Mouse (Mus musculus) intestine, postnatal 0 days (tissue): Measurements from ENCODE around the gene Hibadh. TPM values are rescaled to one million over a fixed set of nuclear protein-coding genes. Genes with fewer than 3 reads are reported as not detected.

ENCODE experiments used
- ATAC-seq: fragments of 200-750 bp; cut with Nextera tagmentation; 2 replicates; pipeline ENCODE4 v1.8.0; 2017; ENCODE audit warnings: mild to moderate bottlenecking, moderate TSS enrichment, moderate library complexity
- H3K27ac ChIP-seq: fragments of 300-500 bp; sonication (generic); 2 replicates; pipeline ENCODE4 v1.5.1; 2014; ENCODE audit warnings: mild to moderate bottlenecking, low read depth, low read length, moderate library complexity
- H3K27me3 ChIP-seq: fragments of 300-500 bp; sonication (generic); replicated peaks from 2 replicates; pipeline ENCODE4 v1.6.1; 2014; ENCODE audit warnings: low read length, mixed read lengths; ENCODE audit not compliant: control insufficient read depth, insufficient read depth
- H3K36me3 ChIP-seq: fragments of 300-500 bp; sonication (generic); 2 replicates; pipeline ENCODE4 v1.6.1; 2014; ENCODE audit warnings: mild to moderate bottlenecking, moderate library complexity; ENCODE audit not compliant: control insufficient read depth, insufficient read depth
- H3K4me1 ChIP-seq: fragments of 300-500 bp; sonication (generic); replicated peaks from 2 replicates; pipeline ENCODE4 v1.6.1; 2014; ENCODE audit warnings: antibody characterized with exemption, low read length, mixed read lengths; ENCODE audit not compliant: control insufficient read depth, insufficient read depth
- H3K4me2 ChIP-seq: fragments of 300-500 bp; sonication (generic); replicated peaks from 2 replicates; pipeline ENCODE4 v1.6.1; 2014; ENCODE audit warnings: low read depth, mild to moderate bottlenecking, moderate library complexity
- H3K4me3 ChIP-seq: fragments of 300-500 bp; sonication (generic); 2 replicates; pipeline ENCODE4 v1.5.1; 2014; ENCODE audit warnings: low read depth, low read length
- H3K9ac ChIP-seq: fragments of 300-500 bp; sonication (generic); 2 replicates; pipeline ENCODE4 v1.6.1; 2014; ENCODE audit warnings: mild to moderate bottlenecking, low read depth, low read length
- H3K9me3 ChIP-seq: fragments of 300-500 bp; sonication (generic); 2 replicates; pipeline ENCODE4 v1.6.1; 2016; ENCODE audit warnings: mixed run types; ENCODE audit not compliant: control insufficient read depth
- CTCF ChIP-seq: sonication (generic); IDR thresholded peaks from 2 replicates; pipeline ENCODE4 v1.5.1; 2016; ENCODE audit warnings: low read depth, mild to moderate bottlenecking, control low read depth, antibody characterized with exemption, moderate library complexity
- WGBS: fragments of 180-500 bp; shearing (Covaris S2); extraction: QIAGEN DNeasy Blood & Tissue Kit; methylation state at CpG from one replicate; pipeline ENCODE4 v1.1.7; 2014; 5-methylcytosine and 5-hydroxymethylcytosine counted together
- polyA plus RNA-seq: library from polyadenylated mRNA; unstranded; fragments of >200 nt; fragmentation: Nextera tagmentation; extraction: Ambion mirVana; gene quantifications from 2 replicates; pipeline ENCODE4 v1.2.1, GENCODE M21; 2015

Hibadh gene
- polyA plus RNA-seq, 1 experiment from 2014 or later, result 55.5 TPM

DNA sequence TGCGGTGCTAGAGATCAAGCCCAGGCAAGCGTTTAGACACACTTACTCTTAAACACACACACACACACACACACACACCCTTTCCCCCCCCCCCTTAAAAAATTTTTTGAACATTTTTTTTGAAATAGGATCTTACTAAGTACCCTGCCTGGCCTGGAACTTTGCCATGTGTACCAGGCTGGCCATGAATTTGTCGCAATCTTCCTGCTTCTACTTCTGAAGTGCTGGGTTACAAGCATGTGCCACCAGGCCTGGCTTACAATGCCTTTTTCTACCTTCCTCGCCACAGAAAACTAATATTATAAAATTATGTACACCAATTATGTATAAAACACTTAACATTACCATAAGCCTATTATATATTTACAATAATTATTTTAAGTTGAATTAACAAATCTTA, 59.1 kb downstream of the Hibadh start:
- Histone ChIP-seq H3K27me3 (no peaks in the 10 kb centered on the region), H3K36me3 (no peaks in the 10 kb centered on the region), H3K9me3 (no peaks in the 10 kb centered on the region), H3K27ac (no peak overlapping the region), H3K4me1 (no peaks in the 10 kb centered on the region), H3K9ac (no peak overlapping the region), H3K4me3 (no peak overlapping the region), H3K4me2 (no peak overlapping the region)
- WGBS, result 86% methylated on average over 4 of the region's 4 CpGs
- no peak for ATAC-seq
- TF ChIP-seq CTCF, result no peak

GRCm38 (mm10) chr6:52578322-52578721, 61.9 kb downstream of the Hibadh start:
- H3K4me3 ChIP-seq, result no peak overlapping the region
- WGBS, result 77% methylated on average over 2 of the region's 2 CpGs
- H3K4me2 ChIP-seq, result no peak overlapping the region
- no peak for TF ChIP-seq CTCF
- no peak overlapping the region for H3K9ac ChIP-seq
- no peaks in the 10 kb centered on the region for H3K27me3 ChIP-seq
- H3K27ac ChIP-seq, result no peak overlapping the region
- ATAC-seq, result no peak
- H3K36me3 ChIP-seq, result no peaks in the 10 kb centered on the region
- H3K9me3 ChIP-seq, result no peaks in the 10 kb centered on the region
- H3K4me1 ChIP-seq, result no peaks in the 10 kb centered on the region

DNA sequence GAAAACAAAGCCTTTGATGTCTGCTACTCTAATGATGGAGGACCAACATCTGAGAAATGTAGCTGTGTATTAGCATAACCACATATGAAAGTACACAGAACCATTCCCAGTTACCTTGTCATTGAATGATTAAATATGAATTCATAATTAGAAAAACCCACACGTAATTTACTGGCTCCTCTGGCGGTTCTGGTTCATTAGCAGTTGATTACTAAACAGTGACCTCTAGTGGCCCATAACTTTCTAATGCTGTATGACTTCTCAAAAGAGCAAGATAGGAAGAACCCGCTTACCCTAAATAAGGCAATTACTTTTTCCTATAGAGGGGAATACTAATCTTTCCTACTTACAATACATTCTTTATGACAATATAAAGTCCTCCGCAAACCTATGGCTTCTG, 62.9 kb downstream of the Hibadh start:
- H3K27me3 ChIP-seq, result no peaks in the 10 kb centered on the region
- no peak overlapping the region for H3K9ac ChIP-seq
- no peaks in the 10 kb centered on the region for H3K9me3 ChIP-seq
- H3K4me2 ChIP-seq, result no peak overlapping the region
- H3K4me1 ChIP-seq, result no peaks in the 10 kb centered on the region
- ATAC-seq, result no peak
- no peak overlapping the region for H3K27ac ChIP-seq
- H3K36me3 ChIP-seq, result no peaks in the 10 kb centered on the region
- WGBS, result 37% methylated on average over 4 of the region's 4 CpGs
- no peak overlapping the region for H3K4me3 ChIP-seq
- peak; percentile 78 for TF ChIP-seq CTCF

DNA sequence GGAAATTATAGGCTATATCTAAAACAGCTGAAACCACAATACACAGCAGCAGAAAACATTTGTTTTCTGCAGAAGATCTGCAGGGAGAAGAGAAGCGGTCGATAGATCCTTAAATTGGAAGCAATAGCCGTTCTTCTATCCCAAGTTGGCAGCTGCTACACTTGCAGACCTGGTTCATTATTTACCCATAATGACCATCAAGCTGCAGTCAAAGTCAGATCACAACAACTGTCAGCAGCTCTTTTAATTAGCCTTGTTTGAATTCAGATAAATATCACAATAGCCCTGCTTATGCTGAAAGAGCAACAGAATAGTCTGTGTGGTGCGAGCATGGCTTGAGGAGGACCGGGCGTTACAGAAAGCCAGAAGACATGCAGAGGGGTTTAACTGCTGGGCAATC, 71.5 kb downstream of the Hibadh start:
- no peak for TF ChIP-seq CTCF
- H3K27me3 ChIP-seq, result no peaks in the 10 kb centered on the region
- H3K4me1 ChIP-seq, result no peaks in the 10 kb centered on the region
- no peaks in the 10 kb centered on the region for H3K36me3 ChIP-seq
- no peak overlapping the region for H3K9ac ChIP-seq
- H3K27ac ChIP-seq, result no peak overlapping the region
- H3K4me2 ChIP-seq, result no peak overlapping the region
- ATAC-seq, result no peak
- 67% methylated on average over 6 of the region's 6 CpGs for WGBS
- no peaks in the 10 kb centered on the region for H3K9me3 ChIP-seq
- H3K4me3 ChIP-seq, result no peak overlapping the region

- Histone ChIP-seq H3K4me1 (no peaks in the 10 kb centered on the region), H3K4me3 (no peak overlapping the region), H3K4me2 (no peak overlapping the region), H3K9ac (no peak overlapping the region), H3K27me3 (no peaks in the 10 kb centered on the region), H3K9me3 (no peaks in the 10 kb centered on the region), H3K36me3 (no peaks in the 10 kb centered on the region), H3K27ac (no peak overlapping the region)
- no peak for ATAC-seq
- WGBS, result 65% methylated on average over 20 of the region's 20 CpGs
- TF ChIP-seq CTCF, result no peak
These were observed 72.6 kb downstream of the Hibadh start for GRCm38 (mm10) chr6:52567327-52568299.

GRCm38 (mm10) chr6:52565210-52565609, 75.0 kb downstream of the Hibadh start:
- WGBS, result 80% methylated on average over 5 of the region's 5 CpGs
- H3K4me3 ChIP-seq, result no peak overlapping the region
- no peaks in the 10 kb centered on the region for H3K4me1 ChIP-seq
- H3K9me3 ChIP-seq, result no peaks in the 10 kb centered on the region
- ATAC-seq, result no peak
- no peak for TF ChIP-seq CTCF
- H3K4me2 ChIP-seq, result no peak overlapping the region
- no peak overlapping the region for H3K27ac ChIP-seq
- no peaks in the 10 kb centered on the region for H3K36me3 ChIP-seq
- H3K9ac ChIP-seq, result no peak overlapping the region
- no peaks in the 10 kb centered on the region for H3K27me3 ChIP-seq
